Mouse (Mus musculus) brain, embryonic 14.5 days (tissue): ENCODE data around the gene Il7r.

Source experiments
- CTCF ChIP-seq: fragments of 200-500 bp; IDR thresholded peaks from 2 replicates; pipeline ENCODE4 v1.5.1; 2012; ENCODE audit warnings: inconsistent platforms, mild to moderate bottlenecking, moderate library complexity, borderline replicate concordance; ENCODE audit not compliant: insufficient read depth, insufficient read length; ENCODE audit errors: extremely low read depth
- POLR2A ChIP-seq: fragments of 200-500 bp; IDR thresholded peaks from 2 replicates; pipeline ENCODE4 v1.6.1; 2012; ENCODE audit warnings: mild to moderate bottlenecking, inconsistent platforms, borderline replicate concordance; ENCODE audit not compliant: poor library complexity, insufficient read depth, insufficient read length, severe bottlenecking; ENCODE audit errors: extremely low read depth

GRCm38 (mm10) chr15:9565396-9565795 is 35.4 kb upstream of the Il7r start:
- no peak for TF ChIP-seq CTCF
- no peak for TF ChIP-seq POLR2A
